Mouse (Mus musculus) liver, embryonic 14.5 days (tissue): Measurements from ENCODE around the gene Bphl.

Experiments used
- CTCF ChIP-seq: IDR thresholded peaks from 2 replicates; pipeline ENCODE4 v1.5.1; 2016; ENCODE audit warnings: antibody characterized with exemption, low read depth, control low read depth
- EP300 ChIP-seq: IDR thresholded peaks from 2 replicates; pipeline ENCODE4 v1.6.1; 2016; ENCODE audit warnings: antibody characterized with exemption, low read depth

- TF ChIP-seq CTCF (no peak), EP300 (no peak)
Measured at GRCm38 (mm10) chr13:34050479-34050878, 13.1 kb downstream of the Bphl start.
